Mouse (Mus musculus): ENCODE measurements around the gene Apol7b. TPM values are rescaled to one million over a fixed set of nuclear protein-coding genes. Genes with fewer than 3 reads are reported as not detected.

Apol7b gene
- polyA plus RNA-seq, 1 experiment from 2014 or later: 0.24 TPM

DNA sequence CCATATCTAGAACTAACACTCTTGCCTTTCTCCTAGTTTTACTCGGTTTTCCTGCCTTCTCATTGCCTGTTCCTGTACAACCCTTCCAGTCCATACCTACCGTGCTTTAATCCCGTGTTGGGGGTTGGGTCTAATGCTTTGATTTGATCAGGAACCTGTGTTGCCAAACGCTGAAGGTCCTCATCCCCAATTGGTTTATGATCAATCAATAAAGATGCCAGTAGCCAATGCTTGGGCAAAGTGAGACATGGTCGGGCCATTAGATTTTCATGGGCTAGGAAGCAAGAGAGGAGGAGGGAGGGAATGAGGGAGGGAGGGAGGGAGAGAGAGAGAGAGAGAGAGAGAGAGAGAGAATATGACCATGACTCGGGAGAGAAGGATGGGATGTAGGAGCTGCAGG is 65.8 kb downstream of the Apol7b start:
- Histone ChIP-seq H3K9ac (no peak overlapping the region), H3K9me3 (no peaks in the 10 kb centered on the region), H3K4me1 (no peaks in the 10 kb centered on the region), H3K27me3 (replicated peaks) (no peaks in the 10 kb centered on the region), H3K36me3 (no peaks in the 10 kb centered on the region), H3K4me2 (no peak overlapping the region), H3K27ac (no peak overlapping the region), H3K4me3 (replicated peaks) (no peak overlapping the region)
- ATAC-seq (ENCODE audit: insufficient read depth, low FRiP score, low read depth): no peak
- 79% methylated on average over 6 of the region's 6 CpGs for WGBS

- no peak for ATAC-seq (ENCODE audit: insufficient read depth, low FRiP score, low read depth)
- Histone ChIP-seq H3K27me3 (replicated peaks) (no peaks in the 10 kb centered on the region), H3K4me3 (replicated peaks) (no peak overlapping the region), H3K9ac (no peak overlapping the region), H3K9me3 (no peaks in the 10 kb centered on the region), H3K4me2 (no peak overlapping the region), H3K27ac (no peak overlapping the region), H3K4me1 (no peaks in the 10 kb centered on the region), H3K36me3 (no peaks in the 10 kb centered on the region)
- WGBS: 45% methylated on average over 4 of the region's 4 CpGs
Observed at GRCm38 (mm10) chr15:77379921-77380320, 67.4 kb downstream of the Apol7b start.

DNA sequence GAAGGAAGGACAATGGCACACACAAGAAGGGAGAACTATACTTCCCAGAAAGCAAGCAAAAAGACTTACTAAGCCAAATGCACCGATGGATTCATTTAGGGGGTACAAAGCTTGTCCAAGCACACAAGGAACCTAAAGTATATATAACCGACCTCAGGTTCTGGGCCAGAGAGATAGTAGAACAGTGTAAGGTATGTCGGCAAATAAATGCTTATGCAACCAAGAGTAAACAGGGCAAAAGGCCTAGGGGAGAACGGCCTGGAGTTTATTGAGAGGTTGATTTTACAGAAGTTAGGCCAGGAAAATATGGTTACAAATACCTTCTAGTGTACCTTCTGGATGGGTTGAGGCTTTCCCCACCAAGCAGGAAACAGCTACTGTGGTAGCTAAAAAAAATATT is 69.9 kb downstream of the Apol7b start:
- 82% methylated on average over 4 of the region's 4 CpGs for WGBS
- Histone ChIP-seq H3K4me1 (no peaks in the 10 kb centered on the region), H3K27ac (no peak overlapping the region), H3K27me3 (replicated peaks) (no peaks in the 10 kb centered on the region), H3K36me3 (no peaks in the 10 kb centered on the region), H3K4me3 (replicated peaks) (no peak overlapping the region), H3K9ac (no peak overlapping the region), H3K9me3 (no peaks in the 10 kb centered on the region), H3K4me2 (no peak overlapping the region)
- no peak for ATAC-seq (ENCODE audit: insufficient read depth, low FRiP score, low read depth)

GRCm38 (mm10) chr15:77376920-77377319 is 70.4 kb downstream of the Apol7b start:
- H3K36me3 ChIP-seq: no peaks in the 10 kb centered on the region
- no peaks in the 10 kb centered on the region for H3K27me3 ChIP-seq (replicated peaks)
- no peak overlapping the region for H3K4me3 ChIP-seq (replicated peaks)
- WGBS: 78% methylated on average over 7 of the region's 7 CpGs
- no peak overlapping the region for H3K27ac ChIP-seq
- no peaks in the 10 kb centered on the region for H3K9me3 ChIP-seq
- no peak for ATAC-seq (ENCODE audit: insufficient read depth, low FRiP score, low read depth)
- H3K4me1 ChIP-seq: no peaks in the 10 kb centered on the region
- H3K4me2 ChIP-seq: no peak overlapping the region
- no peak overlapping the region for H3K9ac ChIP-seq

Other genes with a start within 250 kb of the Apol7b start
- gene Rbfox2, start 140.5 kb downstream of the Apol7b start, polyA plus RNA-seq (2015; fragmentation: Nextera tagmentation; extraction: Ambion mirVana): 54.2 and 56.8 TPM in 2 replicates
- 4.6 and 4.9 TPM in 2 replicates for gene Apol7a, start 48.4 kb downstream of the Apol7b start, polyA plus RNA-seq (2015; fragmentation: Nextera tagmentation; extraction: Ambion mirVana)
- 0.14 and 0.27 TPM in 2 replicates for gene Apol9a, start 36.4 kb downstream of the Apol7b start, polyA plus RNA-seq (2015; fragmentation: Nextera tagmentation; extraction: Ambion mirVana)
- 0.04 and 0.08 TPM in 2 replicates for gene Apol10a, start 29.6 kb upstream of the Apol7b start, polyA plus RNA-seq (2015; fragmentation: Nextera tagmentation; extraction: Ambion mirVana)
- not detected in 2 replicates for gene Apol11a, start 60.8 kb upstream of the Apol7b start, polyA plus RNA-seq (2015; fragmentation: Nextera tagmentation; extraction: Ambion mirVana)
- gene Apol7c, start 85.8 kb upstream of the Apol7b start, polyA plus RNA-seq (2015; fragmentation: Nextera tagmentation; extraction: Ambion mirVana): 0.46 and 1.1 TPM in 2 replicates
- gene 1700025B11Rik, start 114.4 kb upstream of the Apol7b start, polyA plus RNA-seq (2015; fragmentation: Nextera tagmentation; extraction: Ambion mirVana): not detected in 2 replicates
- gene Apol10b, start 148.6 kb upstream of the Apol7b start, polyA plus RNA-seq (2015; fragmentation: Nextera tagmentation; extraction: Ambion mirVana): 0.28 and 0.37 TPM in 2 replicates
- gene Gm36245, start 151.8 kb upstream of the Apol7b start, polyA plus RNA-seq (2015; fragmentation: Nextera tagmentation; extraction: Ambion mirVana): not detected in 2 replicates
- 0.09 and 0.31 TPM in 2 replicates for gene Apol11b, start 195.8 kb upstream of the Apol7b start, polyA plus RNA-seq (2015; fragmentation: Nextera tagmentation; extraction: Ambion mirVana)